Mouse (Mus musculus): Measurements from ENCODE around the gene Ier5. TPM values are rescaled to one million over a fixed set of nuclear protein-coding genes. Genes with fewer than 3 reads are reported as not detected.

The Ier5 gene
- total RNA-seq, 2 experiments from 2014 or later: 4.6 to 6.4 TPM

Other genes with a start within 250 kb of the Ier5 start
- gene Cacna1e, start 215.1 kb downstream of the Ier5 start, total RNA-seq (2021): under 1 TPM; 0.16 to 0.31 TPM
- 1 to 10 TPM; 5.7 TPM for gene Mr1, start 47.2 kb upstream of the Ier5 start, total RNA-seq (2021)
- gene Stx6, start 59.1 kb upstream of the Ier5 start, total RNA-seq (2021): 10 to 100 TPM; 14.4 to 20.8 TPM
- 1 to 10 TPM; 3.8 to 4.3 TPM for gene BC034090, start 144.8 kb upstream of the Ier5 start, total RNA-seq (2021)